Mouse (Mus musculus) gastrocnemius, adult 18-20 months (tissue): Measurements from ENCODE around the gene Tdrkh. TPM values are rescaled to one million over a fixed set of nuclear protein-coding genes. Genes with fewer than 3 reads are reported as not detected.

Source experiments
- DNase-seq: peaks from one replicate; pipeline ENCODE4 v3.0.0; 2021; ENCODE audit warnings: low spot score
- total RNA-seq, 2 experiments: library from RNA; stranded (reverse); gene quantifications; 2 replicates each; pipeline ENCODE4 v1.2.3; 2021

The Tdrkh gene
- total RNA-seq, 2 experiments from 2014 or later: 5.2 to 7.0 TPM

GRCm38 (mm10) chr3:94457055-94457454 lies 44.0 kb downstream of the Tdrkh start:
- no peak for DNase-seq

DNA sequence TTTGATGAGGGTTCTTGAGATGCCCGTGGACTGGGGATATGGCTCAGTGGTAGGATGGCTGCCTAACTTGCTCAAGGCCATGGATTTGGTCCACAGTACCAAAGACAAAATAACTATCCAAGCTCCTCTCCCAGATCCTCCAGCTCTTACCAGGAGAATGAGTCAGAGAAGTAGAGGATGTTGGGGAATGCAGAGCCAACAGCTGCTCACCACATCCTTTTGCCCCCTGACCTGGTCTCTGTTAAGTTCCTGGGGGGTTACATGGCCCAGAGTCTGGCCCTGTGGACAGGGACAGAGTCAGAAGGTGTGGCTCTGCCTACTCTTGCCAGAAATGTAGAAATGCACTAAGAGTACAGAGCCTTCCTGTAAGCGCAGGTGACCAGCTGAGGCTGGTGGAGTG lies 46.8 kb downstream of the Tdrkh start:
- DNase-seq: no peak

GRCm38 (mm10) chr3:94463926-94464578 lies 51.0 kb downstream of the Tdrkh start:
- no peak for DNase-seq

DNA sequence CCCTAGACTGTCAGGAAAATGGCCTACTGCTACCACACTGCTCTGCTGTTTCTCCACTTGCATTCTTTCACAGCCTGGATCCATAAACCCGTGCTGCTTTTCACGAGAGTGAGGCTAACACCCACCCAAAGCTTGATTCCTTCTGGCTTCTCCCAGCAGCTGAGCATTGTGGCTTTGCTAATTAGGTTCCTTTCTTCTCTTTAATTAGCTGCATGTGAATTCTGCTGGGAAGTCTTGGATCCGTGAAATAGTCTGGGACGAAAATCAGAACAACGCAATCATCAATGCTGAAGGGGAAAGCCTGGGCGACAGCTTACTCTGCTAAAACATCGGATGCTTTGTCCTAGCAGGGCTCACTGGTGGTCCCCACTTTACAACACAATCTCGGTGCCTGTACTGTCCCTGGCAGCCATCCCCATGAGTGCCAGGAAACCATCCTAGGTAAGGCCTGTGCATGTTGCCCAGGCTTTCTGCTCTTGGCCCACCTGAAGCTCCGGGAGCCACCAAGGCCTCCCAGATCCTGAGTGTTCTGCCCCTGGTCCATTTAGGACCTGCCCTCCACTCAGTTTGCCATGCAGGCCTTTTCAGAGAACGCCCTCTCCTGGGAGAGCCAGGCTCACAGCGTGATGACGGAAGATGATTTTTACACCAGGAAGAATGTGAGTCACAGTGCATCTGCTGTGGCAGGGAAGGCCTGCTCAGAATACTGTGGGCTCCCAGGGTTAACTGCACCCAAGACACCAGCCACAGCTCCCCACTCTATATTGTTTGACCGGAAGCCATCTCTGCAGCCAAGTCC lies 52.8 kb downstream of the Tdrkh start:
- no peak for DNase-seq

DNA sequence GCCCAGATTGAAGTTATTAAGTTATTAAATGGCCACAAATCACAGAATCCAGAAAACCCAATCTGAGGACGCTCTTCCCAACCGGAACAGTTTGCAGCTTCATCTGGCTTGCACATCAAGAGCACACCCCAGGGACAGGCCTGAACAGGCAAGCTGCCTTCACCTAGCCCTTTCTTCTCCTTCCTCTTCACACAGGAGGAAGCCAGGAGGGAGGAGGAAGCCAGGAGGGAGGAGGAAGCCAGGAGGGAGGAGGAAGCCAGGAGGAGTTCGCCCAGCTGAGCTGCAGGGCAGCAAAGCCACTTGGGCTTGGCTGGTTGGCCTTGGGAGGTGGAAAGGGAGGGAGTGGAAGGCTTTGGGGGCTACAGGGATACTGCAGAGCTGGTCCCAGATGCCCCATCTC lies 55.9 kb downstream of the Tdrkh start:
- no peak for DNase-seq

GRCm38 (mm10) chr3:94472447-94473114 lies 59.5 kb downstream of the Tdrkh start:
- peak; percentile 20 for DNase-seq

DNA sequence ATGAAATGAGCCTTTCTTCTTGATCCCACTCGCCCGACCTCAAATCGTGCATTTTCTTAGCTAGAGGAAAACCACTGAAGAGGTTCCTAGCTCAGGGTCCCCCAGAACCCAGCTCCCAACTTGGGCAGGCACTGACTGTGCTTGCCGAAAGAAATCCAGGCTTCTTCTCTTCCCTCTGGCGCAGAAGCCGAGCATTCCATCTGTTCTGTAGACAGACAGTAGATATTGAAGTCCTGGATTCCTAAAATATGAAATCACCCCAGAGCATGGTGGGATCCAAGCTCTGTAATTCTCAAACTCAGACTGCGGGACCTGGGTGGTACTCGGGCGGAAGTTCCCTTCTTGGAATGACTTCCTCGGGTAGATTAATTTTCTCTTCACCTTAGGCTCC lies 60.0 kb downstream of the Tdrkh start:
- DNase-seq: peak; percentile 19

- peak; percentile 45 for DNase-seq
Measured at GRCm38 (mm10) chr3:94473567-94474232, 60.6 kb downstream of the Tdrkh start.

DNA sequence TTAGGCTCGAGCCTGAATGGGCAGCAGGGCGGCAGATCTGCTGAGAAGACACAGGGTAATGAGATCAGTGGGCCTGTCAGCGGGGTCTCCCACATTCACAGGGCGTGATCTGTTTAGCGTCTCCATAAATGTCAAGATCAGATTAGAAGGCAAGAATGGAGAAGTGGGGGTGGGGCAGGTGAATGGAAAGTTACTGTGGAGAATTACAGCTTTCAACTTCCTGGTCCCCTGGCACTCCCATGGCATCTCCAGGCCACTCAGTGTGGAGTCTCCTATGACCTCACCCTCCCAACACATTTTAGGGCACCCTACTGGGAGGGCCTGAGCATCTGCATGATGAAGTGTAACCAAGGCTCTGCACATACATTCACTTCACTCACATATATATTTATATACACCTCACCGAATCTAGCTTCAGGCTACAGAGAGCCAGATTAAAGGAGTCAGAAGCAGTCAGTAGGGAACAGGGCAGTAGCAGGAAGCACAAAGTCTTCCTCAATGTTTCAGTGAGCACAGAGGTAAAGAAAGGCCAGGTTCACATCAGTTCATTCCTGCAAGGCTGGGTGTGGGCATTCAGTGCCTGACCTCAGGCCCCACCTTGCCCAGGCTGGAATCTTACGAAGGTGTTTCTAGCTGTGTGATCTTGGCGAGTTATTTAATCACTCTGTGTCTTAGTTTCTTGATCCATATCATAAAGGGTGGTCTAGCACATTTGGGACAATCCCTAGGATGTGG lies 63.4 kb downstream of the Tdrkh start:
- no peak for DNase-seq

- no peak for DNase-seq
Measured at GRCm38 (mm10) chr3:94477444-94477843, 64.4 kb downstream of the Tdrkh start.

DNA sequence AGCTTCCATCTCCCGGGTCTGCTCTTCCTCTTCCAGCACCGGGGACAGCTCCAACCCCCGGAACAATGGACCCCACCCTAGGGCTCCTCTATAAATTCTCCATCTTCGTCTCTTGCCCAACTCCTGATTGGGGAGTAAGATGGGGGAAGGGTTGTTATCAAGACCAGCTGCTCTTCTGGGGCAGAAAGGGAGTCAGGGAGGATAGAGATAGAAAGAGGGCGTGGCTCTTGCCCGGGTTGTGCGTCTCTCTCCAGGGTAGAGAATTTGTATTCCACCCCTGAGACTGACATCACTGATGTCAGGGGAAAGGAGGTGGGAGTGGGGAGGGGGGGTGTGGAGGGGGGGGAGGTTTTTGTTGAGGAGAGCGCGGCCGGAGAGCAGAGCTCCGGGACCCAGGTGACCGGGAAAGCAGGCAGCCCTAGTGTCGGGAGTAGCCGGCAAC lies 64.9 kb downstream of the Tdrkh start, which contains the start of gene Celf3:
Gene Celf3, plus strand, starts transcription at position 315 of the 442 bp plus-strand sequence.
- DNase-seq: no peak

DNA sequence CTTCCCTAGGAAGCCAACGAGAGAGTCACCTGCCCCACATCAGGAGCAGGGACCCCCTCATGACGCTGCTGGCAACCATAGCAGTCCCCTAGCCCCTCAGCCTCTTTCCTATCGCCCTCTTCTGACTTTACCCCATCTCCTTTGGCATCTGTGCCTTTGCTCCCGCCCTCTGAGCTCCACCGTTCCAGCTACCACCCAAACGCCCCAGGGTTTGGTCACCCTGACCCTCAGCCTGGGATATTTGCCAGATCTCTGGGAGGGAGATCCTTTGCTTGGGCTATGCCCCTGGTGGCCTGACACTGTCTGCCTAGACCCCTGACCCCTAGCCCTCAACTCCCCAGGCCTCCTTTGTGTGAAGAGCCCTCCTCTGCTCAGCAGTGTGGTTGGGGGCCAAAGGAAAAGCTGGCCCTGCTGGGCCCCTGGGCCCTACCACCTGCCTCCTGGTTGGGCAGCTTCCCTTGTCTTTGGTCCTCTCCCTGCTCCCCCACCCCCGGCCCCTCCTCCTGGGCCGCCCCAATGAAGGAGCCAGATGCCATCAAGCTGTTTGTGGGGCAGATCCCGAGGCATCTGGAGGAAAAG lies 65.6 kb downstream of the Tdrkh start:
- DNase-seq: no peak

DNA sequence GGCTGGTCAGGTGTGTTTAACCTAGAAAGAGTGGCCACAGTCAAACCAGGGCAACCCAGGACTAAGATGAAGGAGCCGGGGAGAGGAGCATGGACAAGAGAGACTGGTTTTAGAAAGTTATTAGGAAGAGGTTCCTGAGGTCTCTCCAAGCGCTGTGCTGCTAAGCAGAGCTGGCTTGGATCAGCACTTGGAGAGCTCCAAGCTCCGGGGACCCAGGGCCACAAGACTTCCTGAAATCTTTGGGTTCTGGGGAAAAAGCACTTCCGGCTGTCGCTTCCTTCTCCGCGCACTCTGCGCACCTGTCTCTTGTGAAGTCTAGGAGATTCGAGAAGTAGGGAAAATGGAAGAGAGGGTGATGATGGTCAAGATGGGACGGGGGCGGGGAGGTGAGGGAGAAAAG lies 66.5 kb downstream of the Tdrkh start:
- no peak for DNase-seq

GRCm38 (mm10) chr3:94480291-94480884 lies 67.3 kb downstream of the Tdrkh start, which contains the start of gene Riiad1:
Riiad1 (minus strand) TSS chr3:94480341.
- DNase-seq: no peak

DNA sequence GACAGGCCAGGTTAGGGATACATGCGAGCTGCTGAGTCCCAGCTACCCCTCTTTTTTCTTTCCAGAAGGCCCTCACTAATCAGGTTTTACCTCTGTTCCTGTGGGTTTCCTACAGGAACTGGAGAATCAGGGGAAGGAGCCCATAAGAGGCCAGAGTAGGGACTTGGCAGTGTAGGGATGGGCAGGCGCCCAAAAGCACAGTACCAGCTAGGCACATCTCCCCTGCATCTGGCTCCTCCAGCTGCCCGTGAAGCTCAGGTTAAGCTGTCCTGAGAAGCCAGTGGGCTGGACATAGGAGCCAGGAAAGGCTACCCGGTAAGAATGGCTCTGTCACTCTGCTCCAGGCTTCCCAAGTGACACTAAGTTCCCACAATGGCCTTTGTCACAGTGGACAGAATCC lies 68.4 kb downstream of the Tdrkh start:
- peak; percentile 41 for DNase-seq

DNA sequence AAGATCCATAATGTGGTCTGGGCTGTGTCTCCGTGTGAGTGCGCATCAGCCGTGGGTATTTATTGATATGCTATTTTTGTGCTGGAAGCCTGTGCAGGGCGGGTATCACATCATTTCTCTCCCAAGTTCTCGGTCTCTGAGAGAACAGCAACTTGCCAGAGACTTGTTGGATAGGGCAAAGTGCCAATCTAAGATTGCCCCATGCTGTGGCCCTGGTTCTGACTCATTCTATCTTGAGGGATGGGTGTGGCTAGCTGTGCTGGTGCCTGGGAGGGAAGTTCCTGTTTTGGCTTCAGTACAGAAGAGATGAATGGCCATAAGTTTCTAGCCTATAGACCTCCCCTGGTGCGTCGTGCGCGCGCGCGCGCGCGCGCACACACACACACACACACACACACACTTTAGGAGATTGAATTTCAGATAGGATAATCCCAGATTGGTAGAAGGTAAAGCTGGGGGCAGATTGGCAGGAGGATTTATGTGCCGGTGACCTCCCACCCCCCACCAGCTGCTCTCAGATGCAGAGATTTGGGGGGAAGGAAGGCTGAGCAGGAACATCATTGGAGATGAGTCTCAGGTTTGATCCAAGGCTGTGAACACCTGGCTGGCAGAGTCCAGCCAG lies 69.8 kb downstream of the Tdrkh start:
- DNase-seq: peak; percentile 47

GRCm38 (mm10) chr3:94483790-94484439 lies 70.8 kb downstream of the Tdrkh start:
- DNase-seq: no peak
